Mouse (Mus musculus): ENCODE results near the gene Hnf1b. TPM values are rescaled to one million over a fixed set of nuclear protein-coding genes. Genes with fewer than 3 reads are reported as not detected.

Gene Hnf1b
- polyA plus RNA-seq, 3 experiments from 2014 or later = not detected

- ATAC-seq = no peak
These were observed 47.7 kb downstream of the Hnf1b start for GRCm38 (mm10) chr11:83897569-83897968.

- no peak for ATAC-seq
These were observed 52.9 kb downstream of the Hnf1b start for GRCm38 (mm10) chr11:83902812-83903211.

GRCm38 (mm10) chr11:83905756-83906155 lies 55.9 kb downstream of the Hnf1b start:
- ATAC-seq = no peak

- no peak for ATAC-seq
These were observed 58.5 kb downstream of the Hnf1b start for GRCm38 (mm10) chr11:83908376-83908775.

- ATAC-seq = no peak
These were observed 64.0 kb downstream of the Hnf1b start for GRCm38 (mm10) chr11:83913824-83914311.

- no peak for ATAC-seq
These were observed 64.6 kb downstream of the Hnf1b start for GRCm38 (mm10) chr11:83914501-83914900.

- no peak for ATAC-seq
These were observed 72.7 kb downstream of the Hnf1b start for GRCm38 (mm10) chr11:83922600-83922999.

GRCm38 (mm10) chr11:83927097-83927496 lies 77.2 kb downstream of the Hnf1b start:
- no peak for ATAC-seq

GRCm38 (mm10) chr11:83932506-83933106 lies 82.7 kb downstream of the Hnf1b start:
- no peak for ATAC-seq

- no peak for ATAC-seq
These were observed 83.5 kb downstream of the Hnf1b start for GRCm38 (mm10) chr11:83933376-83933775.

- no peak for ATAC-seq
These were observed 86.3 kb downstream of the Hnf1b start for GRCm38 (mm10) chr11:83935986-83936665.

GRCm38 (mm10) chr11:83938556-83938955 lies 88.7 kb downstream of the Hnf1b start:
- no peak for ATAC-seq

GRCm38 (mm10) chr11:83941950-83942840 lies 92.3 kb downstream of the Hnf1b start, which contains the start of gene Ddx52:
TSS of gene Ddx52 (plus strand) at chr11:83942062.
- ATAC-seq = peak; percentile 100

Other genes with a start within 250 kb of the Hnf1b start
- not detected for gene Rpl9-ps1, start 204.4 kb upstream of the Hnf1b start, polyA plus RNA-seq (2017; shearing (Covaris generic))
- gene Ccl3, start 200.7 kb upstream of the Hnf1b start, polyA plus RNA-seq (2017; shearing (Covaris generic)) = 10 to 100 TPM in 1 of 3 experiments, 1 to 10 TPM in 1, under 1 TPM in 1; 0.75 to 40.0 (median 1.2) TPM
- gene Ccl4, start 187.5 kb upstream of the Hnf1b start, polyA plus RNA-seq (2017; shearing (Covaris generic)) = 100 to 1,000 TPM in 1 of 3 experiments, 1 to 10 TPM in 2; 6.4 to 184 (median 8.0) TPM
- 1 to 10 TPM in 2 of 3 experiments, under 1 TPM in 1; 0.90 to 1.9 (median 1.4) TPM for gene Wfdc17, start 146.1 kb upstream of the Hnf1b start, polyA plus RNA-seq (2017; shearing (Covaris generic))
- gene Wfdc18, start 141.0 kb upstream of the Hnf1b start, polyA plus RNA-seq (2017; shearing (Covaris generic)) = not detected
- gene Wfdc21, start 103.1 kb upstream of the Hnf1b start, polyA plus RNA-seq (2017; shearing (Covaris generic)) = not detected
- gene Heatr6, start 96.4 kb upstream of the Hnf1b start, polyA plus RNA-seq (2017; shearing (Covaris generic)) = 10 to 100 TPM; 28.7 to 42.7 (median 36.0) TPM
- gene Ddx52, start 92.0 kb downstream of the Hnf1b start, polyA plus RNA-seq (2017; shearing (Covaris generic)) = 10 to 100 TPM; 75.0 to 84.6 (median 81.7) TPM
- 10 to 100 TPM in 2 of 3 experiments, 1 to 10 TPM in 1; 6.3 to 11.0 (median 10.4) TPM for gene Synrg, start 114.4 kb downstream of the Hnf1b start, polyA plus RNA-seq (2017; shearing (Covaris generic))
- 10 to 100 TPM; 16.6 to 20.9 (median 20.7) TPM for gene Dusp14, start 219.2 kb downstream of the Hnf1b start, polyA plus RNA-seq (2017; shearing (Covaris generic))